Mouse (Mus musculus) heart, embryonic 12.5 days (tissue): ENCODE data around the gene Zc3h12c. TPM values are rescaled to one million over a fixed set of nuclear protein-coding genes. Genes with fewer than 3 reads are reported as not detected.

Experiments
- ATAC-seq: fragments of 200-750 bp; cut with Nextera tagmentation; 2 replicates; pipeline ENCODE4 v1.8.0; 2017; ENCODE audit warnings: moderate TSS enrichment, moderate library complexity; ENCODE audit not compliant: insufficient number of reproducible peaks, low FRiP score
- H3K27ac ChIP-seq: fragments of 300-500 bp; sonication (generic); 2 replicates; pipeline ENCODE4 v1.5.1; 2016; ENCODE audit warnings: mild to moderate bottlenecking, moderate library complexity; ENCODE audit not compliant: poor library complexity, severe bottlenecking
- H3K27me3 ChIP-seq: fragments of 300-500 bp; sonication (generic); replicated peaks from 2 replicates; pipeline ENCODE4 v1.6.1; 2016; ENCODE audit warnings: mild to moderate bottlenecking, moderate library complexity
- H3K36me3 ChIP-seq: fragments of 300-500 bp; sonication (generic); 2 replicates; pipeline ENCODE4 v1.6.1; 2016; ENCODE audit warnings: mild to moderate bottlenecking, moderate library complexity
- H3K4me1 ChIP-seq: fragments of 300-500 bp; sonication (generic); replicated peaks from 2 replicates; pipeline ENCODE4 v1.6.1; 2016; ENCODE audit warnings: mild to moderate bottlenecking
- H3K4me2 ChIP-seq: fragments of 300-500 bp; sonication (generic); 2 replicates; pipeline ENCODE4 v1.6.1; 2016; ENCODE audit warnings: mild to moderate bottlenecking, moderate library complexity
- H3K4me3 ChIP-seq: fragments of 300-500 bp; sonication (generic); 2 replicates; pipeline ENCODE4 v1.5.1; 2016; ENCODE audit warnings: mild to moderate bottlenecking
- H3K9ac ChIP-seq: fragments of 300-500 bp; sonication (generic); 2 replicates; pipeline ENCODE4 v1.6.1; 2016; ENCODE audit warnings: mild to moderate bottlenecking, moderate library complexity
- H3K9me3 ChIP-seq: fragments of 300-500 bp; sonication (generic); replicated peaks from 2 replicates; pipeline ENCODE4 v1.6.1; 2016; ENCODE audit warnings: mild to moderate bottlenecking, moderate library complexity
- WGBS: fragments of 180-500 bp; shearing (Covaris S2); methylation state at CpG from one replicate; pipeline ENCODE4 v1.1.7; 2016; 5-methylcytosine and 5-hydroxymethylcytosine counted together
- polyA plus RNA-seq: library from polyadenylated mRNA; unstranded; fragments of >200 nt; fragmentation: Nextera tagmentation; extraction: Ambion mirVana; gene quantifications from 2 replicates; pipeline ENCODE4 v1.2.1, GENCODE M21; 2016

The Zc3h12c gene
- polyA plus RNA-seq, 1 experiment from 2014 or later, result 4.0 TPM

GRCm38 (mm10) chr9:52148311-52148710 lies 20.1 kb downstream of the Zc3h12c start:
- Histone ChIP-seq H3K4me1 (peaks cover 20% of the 10 kb centered on the region), H3K4me3 (no peak overlapping the region), H3K27ac (no peak overlapping the region), H3K36me3 (peaks cover 7% of the 10 kb centered on the region), H3K4me2 (no peak overlapping the region), H3K9ac (no peak overlapping the region), H3K27me3 (no peaks in the 10 kb centered on the region), H3K9me3 (no peaks in the 10 kb centered on the region)
- 63% methylated on average over 3 of the region's 3 CpGs for WGBS
- ATAC-seq, result no peak

- ATAC-seq, result no peak
- Histone ChIP-seq H3K4me1 (peaks cover 12% of the 10 kb centered on the region), H3K36me3 (peaks cover 7% of the 10 kb centered on the region), H3K4me3 (no peak overlapping the region), H3K27me3 (no peaks in the 10 kb centered on the region), H3K27ac (no peak overlapping the region), H3K9me3 (no peaks in the 10 kb centered on the region), H3K9ac (no peak overlapping the region), H3K4me2 (no peak overlapping the region)
- 71% methylated on average over 4 of the region's 4 CpGs for WGBS
Observed at GRCm38 (mm10) chr9:52146241-52146640, 22.1 kb downstream of the Zc3h12c start.

- 66% methylated on average over 2 of the region's 2 CpGs for WGBS
- no peak overlapping the region for H3K9ac ChIP-seq
- H3K27me3 ChIP-seq, result no peaks in the 10 kb centered on the region
- no peak overlapping the region for H3K27ac ChIP-seq
- no peak overlapping the region for H3K4me3 ChIP-seq
- H3K36me3 ChIP-seq, result no peaks in the 10 kb centered on the region
- H3K9me3 ChIP-seq, result no peaks in the 10 kb centered on the region
- H3K4me1 ChIP-seq, result peaks cover 12% of the 10 kb centered on the region
- H3K4me2 ChIP-seq, result no peak overlapping the region
- ATAC-seq, result no peak
Observed at GRCm38 (mm10) chr9:52132771-52133170, 35.6 kb downstream of the Zc3h12c start.

GRCm38 (mm10) chr9:52130348-52130747 lies 38.0 kb downstream of the Zc3h12c start:
- WGBS, result 71% methylated on average over 4 of the region's 4 CpGs
- Histone ChIP-seq H3K9ac (no peak overlapping the region), H3K9me3 (no peaks in the 10 kb centered on the region)

GRCm38 (mm10) chr9:52125225-52125624 lies 43.1 kb downstream of the Zc3h12c start:
- Histone ChIP-seq H3K27me3 (no peaks in the 10 kb centered on the region), H3K9ac (no peak overlapping the region), H3K27ac (no peak overlapping the region), H3K4me2 (no peak overlapping the region), H3K9me3 (no peaks in the 10 kb centered on the region), H3K4me1 (no peaks in the 10 kb centered on the region), H3K4me3 (no peak overlapping the region), H3K36me3 (peaks cover 18% of the 10 kb centered on the region)
- ATAC-seq, result no peak
- WGBS, result 91% methylated on average over 6 of the region's 6 CpGs

More at GRCm38 (mm10) chr9:52130348-52130747, 38.0 kb downstream of the Zc3h12c start:
- peaks cover 12% of the 10 kb centered on the region for H3K4me1 ChIP-seq
- no peaks in the 10 kb centered on the region for H3K27me3 ChIP-seq
- H3K4me3 ChIP-seq, result no peak overlapping the region
- ATAC-seq, result no peak
- H3K36me3 ChIP-seq, result peaks cover 8% of the 10 kb centered on the region
- H3K4me2 ChIP-seq, result no peak overlapping the region
- H3K27ac ChIP-seq, result no peak overlapping the region

- Histone ChIP-seq H3K9me3 (no peaks in the 10 kb centered on the region), H3K36me3 (peaks cover 42% of the 10 kb centered on the region), H3K9ac (no peak overlapping the region), H3K4me2 (no peak overlapping the region), H3K27me3 (no peaks in the 10 kb centered on the region), H3K4me1 (no peaks in the 10 kb centered on the region), H3K4me3 (no peak overlapping the region), H3K27ac (no peak overlapping the region)
- WGBS, result 83% methylated on average over 4 of the region's 4 CpGs
- no peak for ATAC-seq
Observed at GRCm38 (mm10) chr9:52119212-52119611, 49.2 kb downstream of the Zc3h12c start.

GRCm38 (mm10) chr9:52113091-52113490 lies 55.3 kb downstream of the Zc3h12c start:
- no peak overlapping the region for H3K4me2 ChIP-seq
- H3K9me3 ChIP-seq, result no peaks in the 10 kb centered on the region
- peaks cover 24% of the 10 kb centered on the region for H3K36me3 ChIP-seq
- WGBS, result 86% methylated on average over 5 of the region's 5 CpGs
- no peak overlapping the region for H3K4me3 ChIP-seq
- H3K9ac ChIP-seq, result no peak overlapping the region
- ATAC-seq, result no peak
- no peaks in the 10 kb centered on the region for H3K27me3 ChIP-seq
- H3K4me1 ChIP-seq, result peaks cover 7% of the 10 kb centered on the region; the same call in 1 of the 2 replicates
- no peak overlapping the region for H3K27ac ChIP-seq

- Histone ChIP-seq H3K4me2 (no peak overlapping the region), H3K27ac (no peak overlapping the region), H3K4me3 (no peak overlapping the region), H3K36me3 (peaks cover 10% of the 10 kb centered on the region), H3K9ac (no peak overlapping the region), H3K27me3 (no peaks in the 10 kb centered on the region), H3K9me3 (no peaks in the 10 kb centered on the region), H3K4me1 (peaks cover 15% of the 10 kb centered on the region; the same call in 1 of the 2 replicates)
- no peak for ATAC-seq
- WGBS, result 63% methylated on average over 3 of the region's 3 CpGs
Observed at GRCm38 (mm10) chr9:52110738-52111137, 57.6 kb downstream of the Zc3h12c start.

GRCm38 (mm10) chr9:52107161-52107560 lies 61.2 kb downstream of the Zc3h12c start:
- Histone ChIP-seq H3K27ac (no peak overlapping the region), H3K27me3 (no peaks in the 10 kb centered on the region), H3K4me3 (no peak overlapping the region), H3K4me1 (peaks cover 34% of the 10 kb centered on the region), H3K4me2 (no peak overlapping the region), H3K9me3 (no peaks in the 10 kb centered on the region), H3K9ac (no peak overlapping the region), H3K36me3 (no peaks in the 10 kb centered on the region)
- WGBS, result 79% methylated on average over 3 of the region's 3 CpGs
- ATAC-seq, result no peak

GRCm38 (mm10) chr9:52105423-52105822 lies 62.9 kb downstream of the Zc3h12c start:
- Histone ChIP-seq H3K4me1 (peaks cover 40% of the 10 kb centered on the region), H3K4me3 (no peak overlapping the region), H3K36me3 (no peaks in the 10 kb centered on the region), H3K27ac (no peak overlapping the region), H3K9ac (no peak overlapping the region), H3K4me2 (no peak overlapping the region), H3K27me3 (no peaks in the 10 kb centered on the region), H3K9me3 (no peaks in the 10 kb centered on the region)
- no peak for ATAC-seq
- WGBS, result 79% methylated on average over 6 of the region's 6 CpGs

- no peaks in the 10 kb centered on the region for H3K9me3 ChIP-seq
- no peaks in the 10 kb centered on the region for H3K36me3 ChIP-seq
- H3K4me2 ChIP-seq, result no peak overlapping the region
- ATAC-seq, result no peak
- H3K4me3 ChIP-seq, result no peak overlapping the region
- H3K4me1 ChIP-seq, result peaks cover 40% of the 10 kb centered on the region
- 73% methylated on average over 8 of the region's 8 CpGs for WGBS
- no peak overlapping the region for H3K27ac ChIP-seq
- no peaks in the 10 kb centered on the region for H3K27me3 ChIP-seq
- no peak overlapping the region for H3K9ac ChIP-seq
Observed at GRCm38 (mm10) chr9:52104225-52104615, 64.2 kb downstream of the Zc3h12c start.

GRCm38 (mm10) chr9:52103448-52104224 lies 64.7 kb downstream of the Zc3h12c start:
- ATAC-seq, result no peak
- Histone ChIP-seq H3K4me3 (no peak overlapping the region), H3K9ac (no peak overlapping the region), H3K4me2 (no peak overlapping the region), H3K4me1 (peaks cover 37% of the 10 kb centered on the region), H3K27me3 (no peaks in the 10 kb centered on the region), H3K27ac (0 out of 2 replicates have a peak overlapping the region, but pooled peaks have one; percentile 10), H3K36me3 (no peaks in the 10 kb centered on the region), H3K9me3 (no peaks in the 10 kb centered on the region)
- WGBS, result 69% methylated on average over 9 of the region's 9 CpGs
